Mouse (Mus musculus) kidney, adult 2 months (tissue): ENCODE results near the gene Lpin3. TPM values are rescaled to one million over a fixed set of nuclear protein-coding genes. Genes with fewer than 3 reads are reported as not detected.

Experiments used
- DNase-seq: peaks from one replicate; pipeline ENCODE4 v3.0.0; 2021
- H3K27ac ChIP-seq: fragments of 200-500 bp; 2 replicates; pipeline ENCODE4 v1.5.1; 2012; ENCODE audit warnings: low read depth, low read length, control low read depth, inconsistent platforms; ENCODE audit not compliant: insufficient read depth
- H3K27me3 ChIP-seq: fragments of 200-500 bp; replicated peaks from 2 replicates; pipeline ENCODE4 v1.6.1; 2012; ENCODE audit warnings: mild to moderate bottlenecking, moderate library complexity, low read length, inconsistent platforms; ENCODE audit not compliant: control insufficient read depth, insufficient read depth
- H3K36me3 ChIP-seq: fragments of 200-500 bp; 2 replicates; pipeline ENCODE4 v1.6.1; 2012; ENCODE audit warnings: mild to moderate bottlenecking, moderate library complexity, low read length, inconsistent platforms; ENCODE audit not compliant: control insufficient read depth, insufficient read depth
- H3K4me1 ChIP-seq: fragments of 200-500 bp; 2 replicates; pipeline ENCODE4 v1.6.1; 2011; ENCODE audit warnings: low read length; ENCODE audit not compliant: control insufficient read depth, insufficient read depth
- H3K4me3 ChIP-seq: fragments of 200-500 bp; 2 replicates; pipeline ENCODE4 v1.5.1; 2011; ENCODE audit warnings: mild to moderate bottlenecking, low read depth, low read length, control low read depth; ENCODE audit not compliant: insufficient read depth
- CTCF ChIP-seq: fragments of 200-500 bp; conservative IDR thresholded peaks from 2 replicates; pipeline ENCODE4 v1.5.1; 2011; ENCODE audit warnings: low read depth, mild to moderate bottlenecking, control low read depth, low read length, moderate library complexity, mixed read lengths; ENCODE audit not compliant: insufficient read depth, insufficient read length
- POLR2A ChIP-seq: fragments of 200-500 bp; IDR thresholded peaks from one replicate; pipeline ENCODE4 v1.6.1; 2011; ENCODE audit warnings: low read depth, low read length, control low read depth
- WGBS: fragments of 180-500 bp; shearing (Covaris S2); methylation state at CpG from one replicate; pipeline ENCODE4 v1.1.7; 2018; 5-methylcytosine and 5-hydroxymethylcytosine counted together
- polyA plus RNA-seq: library from polyadenylated mRNA; depleted of rRNA; stranded (reverse); fragments of >200 nt; gene quantifications from 2 replicates; pipeline ENCODE4 v1.2.3, GENCODE M21; 2012; rRNA removed

Lpin3 gene
- polyA plus RNA-seq, 1 experiment = 8.4 TPM

GRCm38 (mm10) chr2:160955331-160955730 lies 74.9 kb downstream of the Lpin3 start:
- H3K4me1 ChIP-seq = peaks cover 3% of the 10 kb centered on the region; the same call in 1 of the 2 replicates
- no peak overlapping the region for H3K4me3 ChIP-seq
- peaks cover 2% of the 10 kb centered on the region; the same call in 1 of the 2 replicates for H3K36me3 ChIP-seq
- H3K27ac ChIP-seq = no peak overlapping the region
- peak; percentile 18 for DNase-seq
- TF ChIP-seq CTCF (no peak), POLR2A (no peak)
- no peaks in the 10 kb centered on the region for H3K27me3 ChIP-seq
- 68% methylated on average over 7 of the region's 7 CpGs for WGBS

Other genes with a start within 250 kb of the Lpin3 start
- 7.0 and 9.2 TPM in 2 replicates for gene Top1, start 234.8 kb upstream of the Lpin3 start, polyA plus RNA-seq
- gene Plcg1, start 149.4 kb upstream of the Lpin3 start, polyA plus RNA-seq = 33.1 and 38.2 TPM in 2 replicates
- 16.9 and 18.7 TPM in 2 replicates for gene Zhx3, start 7.7 kb upstream of the Lpin3 start, polyA plus RNA-seq
- gene Emilin3, start 31.7 kb downstream of the Lpin3 start, polyA plus RNA-seq = not detected in 2 replicates
- gene Chd6, start 228.4 kb downstream of the Lpin3 start, polyA plus RNA-seq = 7.7 and 9.4 TPM in 2 replicates